Mouse (Mus musculus): ENCODE measurements around the gene Ypel1. TPM values are rescaled to one million over a fixed set of nuclear protein-coding genes. Genes with fewer than 3 reads are reported as not detected.

Ypel1 gene
- total and polyA plus RNA-seq, 3 experiments: 0.42 to 1.1 TPM; not detected in 1

DNA sequence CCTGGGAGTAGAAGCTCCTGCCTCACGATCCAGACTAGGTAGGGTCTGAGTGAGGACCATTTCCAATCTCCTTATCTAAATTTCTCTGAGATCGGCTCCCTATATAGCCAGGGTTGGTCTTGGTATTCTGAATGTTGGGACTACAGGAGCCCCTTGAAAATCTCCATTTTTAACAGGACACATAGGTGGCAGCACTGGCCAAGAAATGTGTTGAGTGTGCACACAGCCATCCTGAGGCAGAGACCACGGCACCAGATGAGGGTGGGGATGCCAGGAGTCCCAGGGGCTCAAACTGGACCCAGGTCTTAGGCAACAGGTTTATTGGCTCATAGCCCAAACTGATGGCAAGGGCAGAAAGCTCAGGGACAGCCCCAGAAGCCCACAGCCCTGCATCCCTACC, 18.9 kb downstream of the Ypel1 start:
- Histone ChIP-seq H3K79me2 (ENCODE audit: control insufficient read depth, insufficient read depth, low read length, poor library complexity) (no peaks in the 10 kb centered on the region), H3K27me3 (ENCODE audit: control insufficient read depth in 1 of 2, insufficient read depth in 2 of 2, low read length in 2 of 2) (no peaks in the 10 kb centered on the region), H3K36me3 (ENCODE audit: control insufficient read depth in 1 of 2, insufficient read depth in 2 of 2, low read length in 2 of 2) (peaks cover 0 to 10% of the 10 kb centered on the region in 2 experiments; a peak in 2 of 4 replicates), H3K4me1 (ENCODE audit: control insufficient read depth in 1 of 2, insufficient read depth in 2 of 2, low read length in 2 of 2) (no peaks in the 10 kb centered on the region), H3K9ac (ENCODE audit: control insufficient read depth, low read depth, low read length, poor library complexity, severe bottlenecking) (no peak overlapping the region), H3K9me3 (replicated peaks; ENCODE audit: insufficient read depth, low read length) (no peaks in the 10 kb centered on the region), H3K27ac (ENCODE audit: control insufficient read depth, low read depth, low read length) (no peak overlapping the region), H3K4me3 (ENCODE audit: control insufficient read depth in 1 of 2, insufficient read depth in 1 of 2, low read depth in 2 of 2, low read length in 2 of 2) (no peak overlapping the region)
- no peak for DNase-seq (ENCODE audit: low read depth, low spot score)
- no peak for TF ChIP-seq RCOR1 (IDR thresholded peaks at IDR 0.05; ENCODE audit: low read depth, low read length)
- peak; percentile 5; the same call in 1 of the 2 replicates for TF ChIP-seq RAD21 (IDR thresholded peaks at IDR 0.05; ENCODE audit: low read depth, low read length)
- TF ChIP-seq CTCF (IDR thresholded peaks at IDR 0.05 in 2 of 3, conservative IDR thresholded peaks at IDR 0.05 in 1 of 3; ENCODE audit: control insufficient read depth in 1 of 3, insufficient read depth in 1 of 3, low read depth in 2 of 3, low read length in 3 of 3, poor library complexity in 1 of 3, severe bottlenecking in 1 of 3): peak in 1 of 3 experiments; percentile 26; a peak in 2 of 6 replicates
- TF ChIP-seq TAL1 (IDR thresholded peaks at IDR 0.05; ENCODE audit: low read length): no peak
- TF ChIP-seq MAZ (IDR thresholded peaks at IDR 0.05; ENCODE audit: low read depth, low read length): no peak
- TF ChIP-seq CHD2 (IDR thresholded peaks at IDR 0.05; ENCODE audit: low read length): no peak

DNA sequence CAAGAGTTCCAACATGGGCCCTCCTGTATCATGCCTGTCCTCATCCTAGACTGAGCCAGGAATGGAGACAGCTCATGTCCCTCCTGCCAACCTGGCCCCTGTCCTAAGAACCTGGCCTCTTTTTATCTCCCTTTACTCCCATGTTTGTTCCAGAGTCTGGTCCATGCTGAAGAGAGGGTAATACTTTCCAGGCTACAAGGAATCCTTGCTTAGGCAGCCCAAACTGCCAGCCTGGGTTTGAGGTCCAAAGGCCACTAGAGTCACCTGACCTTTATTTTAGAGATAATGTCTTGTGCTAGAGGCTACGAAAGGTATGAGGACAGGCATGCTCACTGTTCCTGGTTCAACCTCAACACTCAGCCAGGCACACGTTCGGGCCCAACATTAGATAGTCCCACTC, 27.4 kb downstream of the Ypel1 start:
- Histone ChIP-seq H3K4me1 (ENCODE audit: control insufficient read depth in 1 of 2, insufficient read depth in 2 of 2, low read length in 2 of 2) (no peaks in the 10 kb centered on the region), H3K9me3 (replicated peaks; ENCODE audit: insufficient read depth, low read length) (no peaks in the 10 kb centered on the region), H3K27me3 (ENCODE audit: control insufficient read depth in 1 of 2, insufficient read depth in 2 of 2, low read length in 2 of 2) (no peaks in the 10 kb centered on the region), H3K9ac (ENCODE audit: control insufficient read depth, low read depth, low read length, poor library complexity, severe bottlenecking) (no peak overlapping the region), H3K4me3 (ENCODE audit: control insufficient read depth in 1 of 2, insufficient read depth in 1 of 2, low read depth in 2 of 2, low read length in 2 of 2) (no peak overlapping the region), H3K27ac (ENCODE audit: control insufficient read depth, low read depth, low read length) (no peak overlapping the region), H3K79me2 (ENCODE audit: control insufficient read depth, insufficient read depth, low read length, poor library complexity) (no peaks in the 10 kb centered on the region), H3K36me3 (ENCODE audit: control insufficient read depth in 1 of 2, insufficient read depth in 2 of 2, low read length in 2 of 2) (peaks cover 0 to 2% of the 10 kb centered on the region in 2 experiments; a peak in 2 of 4 replicates)
- DNase-seq (ENCODE audit: low read depth, low spot score): no peak
- no peak for TF ChIP-seq ZC3H11A (IDR thresholded peaks at IDR 0.05; ENCODE audit: low read depth, low read length)
- no peak for TF ChIP-seq MAZ (IDR thresholded peaks at IDR 0.05; ENCODE audit: low read depth, low read length)
- no peak for TF ChIP-seq SMC3 (IDR thresholded peaks at IDR 0.05; ENCODE audit: low read depth, low read length)
- TF ChIP-seq NELFE (IDR thresholded peaks at IDR 0.05; ENCODE audit: low read depth, low read length): no peak
- TF ChIP-seq USF1 (IDR thresholded peaks at IDR 0.05; ENCODE audit: low read depth, low read length): no peak
- TF ChIP-seq GATA1 (IDR thresholded peaks at IDR 0.05; ENCODE audit: low read depth, low read length): no peak
- TF ChIP-seq UBTF (IDR thresholded peaks at IDR 0.05; ENCODE audit: borderline replicate concordance, insufficient read depth, low read depth, low read length): no peak
- TF ChIP-seq MEF2A (IDR thresholded peaks at IDR 0.05; ENCODE audit: extremely low read depth, insufficient replicate concordance, low read depth, low read length, poor library complexity, severe bottlenecking): no peak
- no peak for TF ChIP-seq RAD21 (IDR thresholded peaks at IDR 0.05; ENCODE audit: low read depth, low read length)
- TF ChIP-seq MXI1 (IDR thresholded peaks at IDR 0.05; ENCODE audit: low read depth, low read length): no peak
- TF ChIP-seq CTCF (IDR thresholded peaks at IDR 0.05 in 2 of 3, conservative IDR thresholded peaks at IDR 0.05 in 1 of 3; ENCODE audit: control insufficient read depth in 1 of 3, insufficient read depth in 1 of 3, low read depth in 2 of 3, low read length in 3 of 3, poor library complexity in 1 of 3, severe bottlenecking in 1 of 3): no peak

All from MEL (cell line).